Mouse (Mus musculus): Measurements from ENCODE around the gene Nsun2. TPM values are rescaled to one million over a fixed set of nuclear protein-coding genes. Genes with fewer than 3 reads are reported as not detected.
"Not testable (repeated sequence)": the region's sequence is repeated elsewhere in the genome, so short reads cannot be mapped to it uniquely, and the experiment has no call there.

The Nsun2 gene
- polyA plus RNA-seq, 1 experiment from 2014 or later, result 77.9 TPM

- Histone ChIP-seq H3K4me3 (no peak overlapping the region), H3K4me1 (replicated peaks) (peaks cover 4% of the 10 kb centered on the region; the same call in 1 of the 2 replicates), H3K4me2 (no peak overlapping the region), H3K27ac (ENCODE audit: poor library complexity, severe bottlenecking) (no peak overlapping the region), H3K27me3 (replicated peaks) (no peaks in the 10 kb centered on the region), H3K9me3 (replicated peaks) (no peaks in the 10 kb centered on the region), H3K9ac (no peak overlapping the region), H3K36me3 (no peaks in the 10 kb centered on the region)
- 81% methylated on average over 7 of the region's 7 CpGs for WGBS
- no peak for ATAC-seq (ENCODE audit: insufficient number of reproducible peaks, low FRiP score)
These were observed 61.2 kb downstream of the Nsun2 start for GRCm38 (mm10) chr13:69594577-69595256.

GRCm38 (mm10) chr13:69595911-69596310 lies 62.4 kb downstream of the Nsun2 start:
- ATAC-seq (ENCODE audit: insufficient number of reproducible peaks, low FRiP score), result no peak

GRCm38 (mm10) chr13:69596515-69596914 lies 63.0 kb downstream of the Nsun2 start:
- Histone ChIP-seq H3K27ac (ENCODE audit: poor library complexity, severe bottlenecking) (no peak overlapping the region), H3K4me1 (replicated peaks) (peaks cover 4% of the 10 kb centered on the region; the same call in 1 of the 2 replicates), H3K27me3 (replicated peaks) (no peaks in the 10 kb centered on the region), H3K4me3 (no peak overlapping the region), H3K9ac (no peak overlapping the region), H3K4me2 (no peak overlapping the region), H3K36me3 (no peaks in the 10 kb centered on the region), H3K9me3 (replicated peaks) (no peaks in the 10 kb centered on the region)
- no peak for ATAC-seq (ENCODE audit: insufficient number of reproducible peaks, low FRiP score)
- 83% methylated on average over 2 of the region's 2 CpGs for WGBS

More at GRCm38 (mm10) chr13:69595911-69596310, 62.4 kb downstream of the Nsun2 start:
- Histone ChIP-seq H3K27ac (ENCODE audit: poor library complexity, severe bottlenecking) (no peak overlapping the region), H3K9me3 (replicated peaks) (no peaks in the 10 kb centered on the region), H3K36me3 (no peaks in the 10 kb centered on the region), H3K27me3 (replicated peaks) (no peaks in the 10 kb centered on the region), H3K4me3 (no peak overlapping the region), H3K4me2 (no peak overlapping the region), H3K9ac (no peak overlapping the region), H3K4me1 (replicated peaks) (peaks cover 4% of the 10 kb centered on the region; the same call in 1 of the 2 replicates)
- WGBS, result 83% methylated on average over 6 of the region's 6 CpGs

- WGBS, result 87% methylated on average over 10 of the region's 10 CpGs
- Histone ChIP-seq H3K4me2 (no peak overlapping the region), H3K27ac (ENCODE audit: poor library complexity, severe bottlenecking) (no peak overlapping the region), H3K4me3 (no peak overlapping the region), H3K27me3 (replicated peaks) (no peaks in the 10 kb centered on the region), H3K9ac (no peak overlapping the region), H3K4me1 (replicated peaks) (no peaks in the 10 kb centered on the region), H3K36me3 (no peaks in the 10 kb centered on the region), H3K9me3 (replicated peaks) (no peaks in the 10 kb centered on the region)
- no peak for ATAC-seq (ENCODE audit: insufficient number of reproducible peaks, low FRiP score)
These were observed 65.3 kb downstream of the Nsun2 start for GRCm38 (mm10) chr13:69598867-69599266.

- H3K9me3 ChIP-seq (replicated peaks); H3K4me3 ChIP-seq; ATAC-seq (ENCODE audit: insufficient number of reproducible peaks, low FRiP score); H3K9ac ChIP-seq; H3K27me3 ChIP-seq (replicated peaks); H3K4me2 ChIP-seq; H3K36me3 ChIP-seq; H3K27ac ChIP-seq (ENCODE audit: poor library complexity, severe bottlenecking); H3K4me1 ChIP-seq (replicated peaks): not testable (repeated sequence)
- WGBS, result 88% methylated on average over 5 of the region's 5 CpGs
These were observed 67.3 kb downstream of the Nsun2 start for GRCm38 (mm10) chr13:69600863-69601262.

- H3K36me3 ChIP-seq, result no peaks in the 10 kb centered on the region
- no peak overlapping the region for H3K9ac ChIP-seq
- ATAC-seq (ENCODE audit: insufficient number of reproducible peaks, low FRiP score), result no peak
- no peak overlapping the region for H3K27ac ChIP-seq (ENCODE audit: poor library complexity, severe bottlenecking)
- H3K27me3 ChIP-seq (replicated peaks), result no peaks in the 10 kb centered on the region
- H3K4me2 ChIP-seq, result no peak overlapping the region
- 76% methylated on average over 5 of the region's 5 CpGs for WGBS
- no peak overlapping the region for H3K4me3 ChIP-seq
- H3K9me3 ChIP-seq (replicated peaks), result no peaks in the 10 kb centered on the region
- H3K4me1 ChIP-seq (replicated peaks), result no peaks in the 10 kb centered on the region
These were observed 67.8 kb downstream of the Nsun2 start for GRCm38 (mm10) chr13:69601321-69601720.

GRCm38 (mm10) chr13:69604670-69605069 lies 71.1 kb downstream of the Nsun2 start:
- Histone ChIP-seq H3K4me3 (no peak overlapping the region), H3K27me3 (replicated peaks) (peaks cover 6% of the 10 kb centered on the region), H3K36me3 (no peaks in the 10 kb centered on the region), H3K9me3 (replicated peaks) (no peaks in the 10 kb centered on the region), H3K4me2 (no peak overlapping the region), H3K9ac (no peak overlapping the region), H3K4me1 (replicated peaks) (peaks cover 12% of the 10 kb centered on the region), H3K27ac (ENCODE audit: poor library complexity, severe bottlenecking) (no peak overlapping the region)
- 83% methylated on average over 1 of the region's 1 CpGs for WGBS
- ATAC-seq (ENCODE audit: insufficient number of reproducible peaks, low FRiP score), result no peak

GRCm38 (mm10) chr13:69608734-69609133 lies 75.2 kb downstream of the Nsun2 start:
- Histone ChIP-seq H3K9ac (no peak overlapping the region), H3K36me3 (peaks cover 8% of the 10 kb centered on the region), H3K4me3 (no peak overlapping the region), H3K9me3 (replicated peaks) (no peaks in the 10 kb centered on the region), H3K4me1 (replicated peaks) (peaks cover 25% of the 10 kb centered on the region), H3K27ac (ENCODE audit: poor library complexity, severe bottlenecking) (no peak overlapping the region), H3K27me3 (replicated peaks) (peaks cover 10% of the 10 kb centered on the region), H3K4me2 (no peak overlapping the region)
- no peak for ATAC-seq (ENCODE audit: insufficient number of reproducible peaks, low FRiP score)
- WGBS, result 15% methylated on average over 8 of the region's 8 CpGs

GRCm38 (mm10) chr13:69610751-69611397 lies 77.3 kb downstream of the Nsun2 start:
- peaks cover 25% of the 10 kb centered on the region for H3K4me1 ChIP-seq (replicated peaks)
- H3K27ac ChIP-seq (ENCODE audit: poor library complexity, severe bottlenecking), result no peak overlapping the region
- no peak; the same call in none of the 2 replicates for ATAC-seq (ENCODE audit: insufficient number of reproducible peaks, low FRiP score)
- H3K27me3 ChIP-seq (replicated peaks), result peaks cover 10% of the 10 kb centered on the region
- H3K9me3 ChIP-seq (replicated peaks), result no peaks in the 10 kb centered on the region
- WGBS, result under 1% methylated on average over 40 of the region's 40 CpGs
- peak overlapping the region; percentile 99 for H3K4me3 ChIP-seq
- H3K9ac ChIP-seq, result peak overlapping the region; percentile 79
- H3K4me2 ChIP-seq, result peak overlapping the region; percentile 98
- H3K36me3 ChIP-seq, result peaks cover 26% of the 10 kb centered on the region

- ATAC-seq (ENCODE audit: insufficient number of reproducible peaks, low FRiP score), result peak; percentile 99
- no peaks in the 10 kb centered on the region for H3K9me3 ChIP-seq (replicated peaks)
- no peak within 1 kb of the TSS; the same call in 1 of the 2 replicates for H3K27ac ChIP-seq (ENCODE audit: poor library complexity, severe bottlenecking)
- peaks cover 33% of the 10 kb centered on the region for H3K36me3 ChIP-seq
- peaks cover 10% of the 10 kb centered on the region for H3K27me3 ChIP-seq (replicated peaks)
- H3K9ac ChIP-seq, result peak within 1 kb of the TSS; percentile 94
- H3K4me2 ChIP-seq, result peak within 1 kb of the TSS; percentile 98
- under 1% methylated on average over 69 of the region's 69 CpGs for WGBS
- peak within 1 kb of the TSS; percentile 99 for H3K4me3 ChIP-seq
- H3K4me1 ChIP-seq (replicated peaks), result peaks cover 25% of the 10 kb centered on the region
These were observed 78.0 kb downstream of the Nsun2 start, which contains the start of gene Srd5a1 for GRCm38 (mm10) chr13:69611398-69612174. TSS of gene Srd5a1 (minus strand) at chr13:69611442.

GRCm38 (mm10) chr13:69612175-69612544 lies 78.6 kb downstream of the Nsun2 start:
- no peak for ATAC-seq (ENCODE audit: insufficient number of reproducible peaks, low FRiP score)
- peaks cover 25% of the 10 kb centered on the region for H3K4me1 ChIP-seq (replicated peaks)
- H3K9ac ChIP-seq, result peak overlapping the region; percentile 94
- WGBS, result under 1% methylated on average over 24 of the region's 24 CpGs
- H3K4me3 ChIP-seq, result peak overlapping the region; percentile 99
- H3K27me3 ChIP-seq (replicated peaks), result peaks cover 10% of the 10 kb centered on the region
- H3K9me3 ChIP-seq (replicated peaks), result no peaks in the 10 kb centered on the region
- peaks cover 39% of the 10 kb centered on the region for H3K36me3 ChIP-seq
- H3K27ac ChIP-seq (ENCODE audit: poor library complexity, severe bottlenecking), result no peak overlapping the region; the same call in 1 of the 2 replicates
- peak overlapping the region; percentile 98 for H3K4me2 ChIP-seq

All from heart, embryonic 12.5 days (tissue).